Comparison of ENCODE assay signal across 9 mouse cellular contexts in genomic region chr11:59209580-59209979, GRCm38 (mm10). TPM values are rescaled to one million over a fixed set of nuclear protein-coding genes. Genes with fewer than 3 reads are reported as not detected.
A peak's percentile ranks its signal among the peaks of the same experiment; 100 is the strongest.
DNase-seq lines count a peak whose midpoint lies in the region; ATAC-seq and TF ChIP-seq lines count a peak whose summit lies in the region.
"Had no signal": no experiment of that assay in that cellular context is flagged by ENCODE, and none has a peak within 500 bp of the region (broad histone marks: within the 10 kb centered on the region; RNA-seq: fewer than 3 reads in every experiment).

No protein-coding gene starts in this region.

- H3K9ac ChIP-seq in heart, embryonic 11.5 days (ENCODE audit: low read depth, low read length) = no peak overlapping the region
- H3K9ac ChIP-seq in forebrain, postnatal 0 days = no peak overlapping the region
- no peak overlapping the region for H3K9ac ChIP-seq in liver, embryonic 16.5 days (ENCODE audit: low read depth, low read length)

- ATAC-seq in heart, embryonic 11.5 days (replicated peaks; ENCODE audit: insufficient number of reproducible peaks, low FRiP score, low TSS enrichment) = no peak
- no peak for ATAC-seq in G1E (ENCODE audit: extremely low read depth, insufficient number of reproducible peaks, low FRiP score, poor library complexity, severe bottlenecking)
- ATAC-seq in forebrain, postnatal 0 days = no peak
- no peak for ATAC-seq in liver, embryonic 16.5 days (ENCODE audit: low read depth)

- no peak for DNase-seq in heart, postnatal 14 days
- no peak for DNase-seq in G1E (ENCODE audit: low spot score)
- peak; percentile 10 for DNase-seq in forebrain, postnatal 0 days
- no peak for DNase-seq in B cell, adult 2 months
- DNase-seq in gastrocnemius, postnatal 25 days = no peak
- DNase-seq in gastrocnemius, adult 18-20 months (ENCODE audit: low spot score) = no peak

- peaks cover 19% of the 10 kb centered on the region for H3K36me3 ChIP-seq in heart, embryonic 11.5 days (ENCODE audit: control insufficient read depth, insufficient read depth, low read length)
- peaks cover 79% of the 10 kb centered on the region for H3K36me3 ChIP-seq in G1E (replicated peaks)
- peaks cover 38% of the 10 kb centered on the region for H3K36me3 ChIP-seq in forebrain, postnatal 0 days (ENCODE audit: insufficient read depth)
- peaks cover 36% of the 10 kb centered on the region for H3K36me3 ChIP-seq in liver, embryonic 16.5 days (ENCODE audit: control insufficient read depth, insufficient read depth)

- no peaks in the 10 kb centered on the region for H3K27me3 ChIP-seq in heart, embryonic 11.5 days (ENCODE audit: control insufficient read depth, insufficient read depth, low read length)
- H3K27me3 ChIP-seq in G1E (ENCODE audit: insufficient read depth, low read length) = no peaks in the 10 kb centered on the region
- no peaks in the 10 kb centered on the region for H3K27me3 ChIP-seq in forebrain, postnatal 0 days (ENCODE audit: insufficient read depth, low read length)
- no peaks in the 10 kb centered on the region for H3K27me3 ChIP-seq in liver, embryonic 16.5 days (ENCODE audit: control insufficient read depth, insufficient read depth, low read depth, low read length)

- 77% methylated on average over 5 of the region's 5 CpGs for WGBS in heart, embryonic 11.5 days (ENCODE audit: insufficient replicate concordance)
- 43% methylated on average over 5 of the region's 5 CpGs for WGBS in forebrain, postnatal 0 days
- 67% methylated on average over 5 of the region's 5 CpGs for WGBS in liver, embryonic 16.5 days (ENCODE audit: insufficient replicate concordance)

- intact Hi-C loops in heart, postnatal 14 days (cut with DNase I) = loop anchor here (2.0 kb wide), 1 partner anchor 15 kb away; no protein-coding TSS in a partner anchor

- no peak for TF ChIP-seq CTCF in G1E (IDR thresholded peaks at IDR 0.05; ENCODE audit: low read depth, low read length)
- TF ChIP-seq CTCF in forebrain, postnatal 0 days (IDR thresholded peaks at IDR 0.05; ENCODE audit: low read depth) = no peak

- peak overlapping the region; percentile 67 for H3K4me2 ChIP-seq in heart, embryonic 11.5 days
- peak overlapping the region; percentile 79; the same call in 1 of the 2 replicates for H3K4me2 ChIP-seq in forebrain, postnatal 0 days (ENCODE audit: low read depth)
- peak overlapping the region; percentile 92 for H3K4me2 ChIP-seq in liver, embryonic 16.5 days (ENCODE audit: low read depth, low read length)

- H3K9me3 ChIP-seq in heart, embryonic 11.5 days (replicated peaks; ENCODE audit: control insufficient read depth, low read length) = no peaks in the 10 kb centered on the region
- no peaks in the 10 kb centered on the region for H3K9me3 ChIP-seq in G1E (replicated peaks)
- H3K9me3 ChIP-seq in forebrain, postnatal 0 days (ENCODE audit: low read length) = no peaks in the 10 kb centered on the region
- no peaks in the 10 kb centered on the region for H3K9me3 ChIP-seq in liver, embryonic 16.5 days (replicated peaks; ENCODE audit: control insufficient read depth, low read length)

- peaks cover 8% of the 10 kb centered on the region for H3K4me1 ChIP-seq in heart, embryonic 11.5 days (ENCODE audit: control insufficient read depth, insufficient read depth, low read length)
- H3K4me1 ChIP-seq in G1E (ENCODE audit: insufficient read depth, low read depth, low read length) = peaks cover 56% of the 10 kb centered on the region
- no peaks in the 10 kb centered on the region; the same call in 1 of the 2 replicates for H3K4me1 ChIP-seq in forebrain, postnatal 0 days (ENCODE audit: insufficient read depth)
- H3K4me1 ChIP-seq in liver, embryonic 16.5 days (ENCODE audit: control insufficient read depth, low read depth, low read length) = peaks cover 29% of the 10 kb centered on the region

- peak overlapping the region; percentile 83; the same call in 1 of the 2 replicates for H3K4me3 ChIP-seq in heart, embryonic 11.5 days (ENCODE audit: low read depth, low read length)
- H3K4me3 ChIP-seq in G1E (ENCODE audit: low read depth, low read length) = peak overlapping the region; percentile 100
- no peak overlapping the region; the same call in 1 of the 2 replicates for H3K4me3 ChIP-seq in forebrain, postnatal 0 days (ENCODE audit: low read depth, low read length)
- peak overlapping the region; percentile 99 for H3K4me3 ChIP-seq in liver, embryonic 16.5 days (ENCODE audit: low read depth, low read length)

- H3K27ac ChIP-seq in heart, embryonic 11.5 days (ENCODE audit: low read depth, low read length) = peak overlapping the region; percentile 93
- H3K27ac ChIP-seq in forebrain, postnatal 0 days (ENCODE audit: low read depth, low read length) = no peak overlapping the region
- peak overlapping the region; percentile 95; the same call in 1 of the 2 replicates for H3K27ac ChIP-seq in liver, embryonic 16.5 days (ENCODE audit: low read length)

RNA-seq across cellular contexts. Expression of gene 2310033P09Rik, which starts 1.5 kb away (rescaled TPM):
- 23.7 and 24.5 TPM in 2 replicates for polyA plus RNA-seq in heart, embryonic 11.5 days (2014; fragmentation: Nextera tagmentation; extraction: Ambion mirVana)
- total RNA-seq in heart, postnatal 14 days (2021) = 1 to 10 TPM; 7.9 to 8.2 TPM
- 7.1 and 10.7 TPM in 2 replicates for total RNA-seq in G1E (2014; fragmentation: Nextera tagmentation)
- total RNA-seq in G1E (2017) = 6.1 and 9.0 TPM in 2 replicates
- 32.0 and 37.3 TPM in 2 replicates for polyA plus RNA-seq in G1E (2012)
- 5.2 and 6.9 TPM in 2 replicates for total RNA-seq in forebrain, postnatal 0 days (2014; rRNA removed)
- 22.2 and 27.6 TPM in 2 replicates for polyA plus RNA-seq in forebrain, postnatal 0 days (2015; fragmentation: Nextera tagmentation; extraction: Ambion mirVana)
- polyA plus RNA-seq in liver, embryonic 16.5 days (2015; fragmentation: Nextera tagmentation; extraction: Ambion mirVana) = 14.6 and 15.1 TPM in 2 replicates
- 1 to 10 TPM; 2.8 to 3.3 TPM for total RNA-seq in gastrocnemius, postnatal 25 days (2021)
- 1 to 10 TPM; 2.3 to 2.6 TPM for total RNA-seq in gastrocnemius, adult 18-20 months (2021)

RNA-seq across cellular contexts. Expression of gene Mrpl55, which starts 7.3 kb away (rescaled TPM):
- polyA plus RNA-seq in heart, embryonic 11.5 days (2014; fragmentation: Nextera tagmentation; extraction: Ambion mirVana) = 98.5 and 102 TPM in 2 replicates
- 10 to 100 TPM; 91.5 to 95.2 TPM for total RNA-seq in heart, postnatal 14 days (2021)
- total RNA-seq in G1E (2014; fragmentation: Nextera tagmentation) = 15.1 and 23.4 TPM in 2 replicates
- total RNA-seq in G1E (2017) = 38.7 and 40.8 TPM in 2 replicates
- 29.5 and 34.8 TPM in 2 replicates for polyA plus RNA-seq in G1E (2012)
- 45.2 and 69.5 TPM in 2 replicates for total RNA-seq in forebrain, postnatal 0 days (2014; rRNA removed)
- 124 and 131 TPM in 2 replicates for polyA plus RNA-seq in forebrain, postnatal 0 days (2015; fragmentation: Nextera tagmentation; extraction: Ambion mirVana)
- 43.1 and 44.3 TPM in 2 replicates for polyA plus RNA-seq in liver, embryonic 16.5 days (2015; fragmentation: Nextera tagmentation; extraction: Ambion mirVana)
- 10 to 100 TPM; 47.8 to 48.4 TPM for total RNA-seq in gastrocnemius, postnatal 25 days (2021)
- total RNA-seq in gastrocnemius, adult 18-20 months (2021) = 10 to 100 TPM; 57.0 to 65.8 TPM

RNA-seq across cellular contexts. Expression of gene Guk1, which starts 17.6 kb away (rescaled TPM):
- 121 and 125 TPM in 2 replicates for polyA plus RNA-seq in heart, embryonic 11.5 days (2014; fragmentation: Nextera tagmentation; extraction: Ambion mirVana)
- 10 to 100 TPM; 79.4 to 83.8 TPM for total RNA-seq in heart, postnatal 14 days (2021)
- 16.8 and 19.1 TPM in 2 replicates for total RNA-seq in G1E (2014; fragmentation: Nextera tagmentation)
- 37.5 and 38.2 TPM in 2 replicates for total RNA-seq in G1E (2017)
- 35.2 and 40.2 TPM in 2 replicates for polyA plus RNA-seq in G1E (2012)
- 122 and 157 TPM in 2 replicates for total RNA-seq in forebrain, postnatal 0 days (2014; rRNA removed)
- 274 and 284 TPM in 2 replicates for polyA plus RNA-seq in forebrain, postnatal 0 days (2015; fragmentation: Nextera tagmentation; extraction: Ambion mirVana)
- polyA plus RNA-seq in liver, embryonic 16.5 days (2015; fragmentation: Nextera tagmentation; extraction: Ambion mirVana) = 55.0 TPM in 2 replicates
- total RNA-seq in gastrocnemius, postnatal 25 days (2021) = 10 to 100 TPM; 18.7 to 24.5 TPM
- total RNA-seq in gastrocnemius, adult 18-20 months (2021) = 10 to 100 TPM; 32.9 to 38.0 TPM

RNA-seq across cellular contexts. Expression of gene Arf1, which starts 18.5 kb away (rescaled TPM):
- 575 and 646 TPM in 2 replicates for polyA plus RNA-seq in heart, embryonic 11.5 days (2014; fragmentation: Nextera tagmentation; extraction: Ambion mirVana)
- total RNA-seq in heart, postnatal 14 days (2021) = 100 to 1,000 TPM; 273 to 286 TPM
- total RNA-seq in G1E (2014; fragmentation: Nextera tagmentation) (216 and 232 TPM in 2 replicates), G1E (2017) (308 and 319 TPM in 2 replicates)
- 159 and 175 TPM in 2 replicates for polyA plus RNA-seq in G1E (2012)
- total RNA-seq in forebrain, postnatal 0 days (2014; rRNA removed) = 355 and 372 TPM in 2 replicates
- polyA plus RNA-seq in forebrain, postnatal 0 days (2015; fragmentation: Nextera tagmentation; extraction: Ambion mirVana) = 685 and 714 TPM in 2 replicates
- polyA plus RNA-seq in liver, embryonic 16.5 days (2015; fragmentation: Nextera tagmentation; extraction: Ambion mirVana) = 251 and 257 TPM in 2 replicates
- 100 to 1,000 TPM; 193 to 199 TPM for total RNA-seq in gastrocnemius, postnatal 25 days (2021)
- 100 to 1,000 TPM; 230 to 237 TPM for total RNA-seq in gastrocnemius, adult 18-20 months (2021)

RNA-seq across cellular contexts. Expression of gene Gjc2, which starts 26.6 kb away (rescaled TPM):
- 0.11 TPM in 1 of 2 replicates, not detected in the other for polyA plus RNA-seq in heart, embryonic 11.5 days (2014; fragmentation: Nextera tagmentation; extraction: Ambion mirVana)
- 1 to 10 TPM; 1.1 TPM for total RNA-seq in heart, postnatal 14 days (2021)
- total RNA-seq in G1E (2014; fragmentation: Nextera tagmentation) = not detected in 2 replicates
- total RNA-seq in G1E (2017) = not detected in 2 replicates
- polyA plus RNA-seq in G1E (2012) = not detected in 2 replicates
- 0.76 and 1.2 TPM in 2 replicates for total RNA-seq in forebrain, postnatal 0 days (2014; rRNA removed)
- polyA plus RNA-seq in forebrain, postnatal 0 days (2015; fragmentation: Nextera tagmentation; extraction: Ambion mirVana) = 0.19 and 0.31 TPM in 2 replicates
- 0.08 and 0.20 TPM in 2 replicates for polyA plus RNA-seq in liver, embryonic 16.5 days (2015; fragmentation: Nextera tagmentation; extraction: Ambion mirVana)
- under 1 TPM; 0.33 to 0.48 TPM for total RNA-seq in gastrocnemius, postnatal 25 days (2021)
- total RNA-seq in gastrocnemius, adult 18-20 months (2021) = under 1 TPM; 0.23 to 0.33 TPM
- polyA plus RNA-seq: neural tube, embryonic 11.5 days had no signal
